Mouse (Mus musculus) intestine, postnatal 0 days (tissue): ENCODE data around the gene Slc35c1. TPM values are rescaled to one million over a fixed set of nuclear protein-coding genes. Genes with fewer than 3 reads are reported as not detected.
A peak's percentile ranks its signal among the peaks of the same experiment; 100 is the strongest.

Experiments
- ATAC-seq: fragments of 200-750 bp; cut with Nextera tagmentation; 2 replicates; pipeline ENCODE4 v1.8.0; 2017; ENCODE audit warnings: mild to moderate bottlenecking, moderate TSS enrichment, moderate library complexity
- H3K27ac ChIP-seq: fragments of 300-500 bp; sonication (generic); 2 replicates; pipeline ENCODE4 v1.5.1; 2014; ENCODE audit warnings: mild to moderate bottlenecking, low read depth, low read length, moderate library complexity
- H3K27me3 ChIP-seq: fragments of 300-500 bp; sonication (generic); replicated peaks from 2 replicates; pipeline ENCODE4 v1.6.1; 2014; ENCODE audit warnings: low read length, mixed read lengths; ENCODE audit not compliant: control insufficient read depth, insufficient read depth
- H3K36me3 ChIP-seq: fragments of 300-500 bp; sonication (generic); 2 replicates; pipeline ENCODE4 v1.6.1; 2014; ENCODE audit warnings: mild to moderate bottlenecking, moderate library complexity; ENCODE audit not compliant: control insufficient read depth, insufficient read depth
- H3K4me1 ChIP-seq: fragments of 300-500 bp; sonication (generic); replicated peaks from 2 replicates; pipeline ENCODE4 v1.6.1; 2014; ENCODE audit warnings: antibody characterized with exemption, low read length, mixed read lengths; ENCODE audit not compliant: control insufficient read depth, insufficient read depth
- H3K4me2 ChIP-seq: fragments of 300-500 bp; sonication (generic); replicated peaks from 2 replicates; pipeline ENCODE4 v1.6.1; 2014; ENCODE audit warnings: low read depth, mild to moderate bottlenecking, moderate library complexity
- H3K4me3 ChIP-seq: fragments of 300-500 bp; sonication (generic); 2 replicates; pipeline ENCODE4 v1.5.1; 2014; ENCODE audit warnings: low read depth, low read length
- H3K9ac ChIP-seq: fragments of 300-500 bp; sonication (generic); 2 replicates; pipeline ENCODE4 v1.6.1; 2014; ENCODE audit warnings: mild to moderate bottlenecking, low read depth, low read length
- H3K9me3 ChIP-seq: fragments of 300-500 bp; sonication (generic); 2 replicates; pipeline ENCODE4 v1.6.1; 2016; ENCODE audit warnings: mixed run types; ENCODE audit not compliant: control insufficient read depth
- CTCF ChIP-seq: sonication (generic); IDR thresholded peaks from 2 replicates; pipeline ENCODE4 v1.5.1; 2016; ENCODE audit warnings: low read depth, mild to moderate bottlenecking, control low read depth, antibody characterized with exemption, moderate library complexity
- WGBS: fragments of 180-500 bp; shearing (Covaris S2); extraction: QIAGEN DNeasy Blood & Tissue Kit; methylation state at CpG from one replicate; pipeline ENCODE4 v1.1.7; 2014; 5-methylcytosine and 5-hydroxymethylcytosine counted together
- polyA plus RNA-seq: library from polyadenylated mRNA; unstranded; fragments of >200 nt; fragmentation: Nextera tagmentation; extraction: Ambion mirVana; gene quantifications from 2 replicates; pipeline ENCODE4 v1.2.1, GENCODE M21; 2015

Gene Slc35c1
- polyA plus RNA-seq, 1 experiment from 2014 or later: 59.2 TPM

- no peak overlapping the region for H3K4me3 ChIP-seq
- ATAC-seq: peak; percentile 26; the same call in 1 of the 2 replicates
- H3K9me3 ChIP-seq: no peaks in the 10 kb centered on the region
- H3K9ac ChIP-seq: no peak overlapping the region
- no peaks in the 10 kb centered on the region for H3K27me3 ChIP-seq
- no peak overlapping the region for H3K4me2 ChIP-seq
- WGBS: 66% methylated on average over 9 of the region's 9 CpGs
- H3K4me1 ChIP-seq: peaks cover 11% of the 10 kb centered on the region
- peaks cover 60% of the 10 kb centered on the region for H3K36me3 ChIP-seq
- TF ChIP-seq CTCF: no peak
- H3K27ac ChIP-seq: peak overlapping the region; percentile 64
Observed at GRCm38 (mm10) chr2:92423702-92424461, 36.5 kb downstream of the Slc35c1 start.

- Histone ChIP-seq H3K4me2 (no peak overlapping the region), H3K36me3 (peaks cover 67% of the 10 kb centered on the region), H3K9ac (no peak overlapping the region), H3K27ac (no peak overlapping the region), H3K27me3 (no peaks in the 10 kb centered on the region), H3K4me3 (no peak overlapping the region), H3K4me1 (peaks cover 11% of the 10 kb centered on the region), H3K9me3 (no peaks in the 10 kb centered on the region)
- 90% methylated on average over 9 of the region's 9 CpGs for WGBS
- ATAC-seq: no peak
- TF ChIP-seq CTCF: no peak
Observed at GRCm38 (mm10) chr2:92423156-92423555, 37.2 kb downstream of the Slc35c1 start.

- ATAC-seq: no peak
- Histone ChIP-seq H3K27me3 (no peaks in the 10 kb centered on the region), H3K4me1 (peaks cover 11% of the 10 kb centered on the region), H3K36me3 (peaks cover 73% of the 10 kb centered on the region), H3K9ac (no peak overlapping the region), H3K27ac (no peak overlapping the region), H3K4me2 (no peak overlapping the region), H3K9me3 (no peaks in the 10 kb centered on the region), H3K4me3 (no peak overlapping the region)
- 75% methylated on average over 10 of the region's 10 CpGs for WGBS
- TF ChIP-seq CTCF: peak; percentile 58
Observed at GRCm38 (mm10) chr2:92422388-92423135, 37.8 kb downstream of the Slc35c1 start.

GRCm38 (mm10) chr2:92421723-92422387 lies 38.5 kb downstream of the Slc35c1 start:
- Histone ChIP-seq H3K36me3 (peaks cover 80% of the 10 kb centered on the region), H3K27ac (no peak overlapping the region), H3K4me1 (peaks cover 11% of the 10 kb centered on the region), H3K9me3 (no peaks in the 10 kb centered on the region), H3K4me2 (no peak overlapping the region), H3K27me3 (no peaks in the 10 kb centered on the region), H3K4me3 (no peak overlapping the region), H3K9ac (no peak overlapping the region)
- no peak for ATAC-seq
- WGBS: 88% methylated on average over 7 of the region's 7 CpGs
- no peak for TF ChIP-seq CTCF

- ATAC-seq: no peak
- TF ChIP-seq CTCF: no peak
- 88% methylated on average over 10 of the region's 10 CpGs for WGBS
- no peak overlapping the region for H3K9ac ChIP-seq
- H3K27me3 ChIP-seq: no peaks in the 10 kb centered on the region
- no peaks in the 10 kb centered on the region for H3K9me3 ChIP-seq
- peaks cover 96% of the 10 kb centered on the region for H3K36me3 ChIP-seq
- no peak overlapping the region for H3K4me3 ChIP-seq
- H3K4me1 ChIP-seq: no peaks in the 10 kb centered on the region
- no peak overlapping the region for H3K4me2 ChIP-seq
- H3K27ac ChIP-seq: no peak overlapping the region
Observed at GRCm38 (mm10) chr2:92411705-92412104, 48.6 kb downstream of the Slc35c1 start.
